Mouse (Mus musculus) urinary bladder, postnatal 10 days (tissue): ENCODE results near the gene Hagh.

ENCODE experiments used
- DNase-seq: peaks from one replicate; pipeline ENCODE4 v3.0.0; 2022; ENCODE audit warnings: low spot score

The Hagh gene

DNA sequence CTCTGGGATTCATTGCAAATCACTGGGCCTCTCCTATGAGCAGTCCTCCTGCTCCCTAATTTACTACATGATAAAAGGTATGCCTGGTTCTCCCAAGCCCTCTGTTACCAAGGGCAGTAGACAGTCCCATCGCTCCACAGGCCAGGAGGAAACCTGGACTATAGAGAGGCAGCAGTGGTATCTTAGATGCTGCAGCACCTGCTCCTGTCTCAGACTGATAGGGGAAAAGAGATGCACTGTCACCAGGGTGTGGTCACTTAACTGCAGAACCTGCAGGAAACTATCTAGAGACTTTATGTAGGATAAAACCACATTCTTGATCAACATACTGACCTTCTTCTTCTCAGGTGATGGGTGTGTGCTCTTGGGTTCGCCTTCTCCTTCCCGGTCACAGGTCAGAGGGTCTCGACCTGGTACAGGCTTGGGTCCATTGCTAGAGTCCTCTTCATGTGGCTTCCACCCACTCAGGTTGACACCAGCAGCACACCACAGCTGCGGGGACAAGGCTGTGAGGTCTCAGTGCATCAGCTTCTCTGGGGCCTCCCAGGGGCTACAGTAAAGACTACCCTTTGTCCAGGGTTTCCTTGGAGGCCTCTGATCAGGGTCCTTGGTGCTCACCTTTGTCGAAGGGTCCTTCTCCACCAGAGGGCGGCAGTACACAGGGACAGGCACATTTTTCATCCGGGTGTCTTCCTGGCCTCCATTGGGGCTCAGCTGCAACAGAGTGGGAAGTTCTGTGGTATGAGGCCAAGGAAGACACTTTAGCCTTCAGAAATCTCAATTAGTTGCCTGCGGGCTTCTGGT, 62.9 kb downstream of the Hagh start:
- DNase-seq = no peak

DNA sequence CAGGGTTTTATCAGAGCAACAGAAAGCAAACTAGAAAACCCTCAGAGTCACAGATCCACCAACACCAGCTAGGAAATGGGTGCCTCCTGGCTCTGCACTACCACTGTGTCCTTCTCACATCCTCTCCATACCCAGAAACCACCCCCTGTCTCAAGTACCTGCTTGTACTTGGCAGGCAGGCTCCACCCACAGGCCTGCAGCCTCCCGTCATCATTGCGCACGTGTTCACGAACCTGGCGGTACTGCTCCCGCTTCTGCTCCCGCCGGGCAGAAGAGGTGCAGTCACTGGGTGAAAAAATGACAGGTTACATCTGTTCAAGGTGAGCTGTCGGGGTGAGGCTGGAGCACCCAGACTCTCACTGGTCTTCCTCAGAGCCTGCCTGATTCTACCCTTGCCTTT, 63.8 kb downstream of the Hagh start:
- DNase-seq = no peak

DNA sequence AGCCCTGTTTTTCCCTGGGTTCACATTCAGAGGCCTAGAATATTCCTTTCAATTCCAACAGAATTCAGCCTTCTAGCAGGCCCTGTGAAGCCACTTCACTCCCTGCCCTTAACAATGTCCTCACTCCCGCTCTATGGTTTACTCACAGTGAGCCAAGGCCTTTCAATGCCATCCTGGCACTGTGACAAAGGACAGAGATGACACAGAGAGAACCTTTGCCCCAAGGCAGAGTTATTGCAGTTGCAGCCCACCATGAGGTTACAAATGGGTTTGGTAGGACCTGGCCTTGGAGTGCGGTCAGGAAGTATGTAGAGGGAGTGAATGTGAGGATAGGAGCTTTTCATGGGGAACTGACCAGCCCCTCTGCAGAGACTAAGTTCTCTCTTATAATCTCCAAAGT, 67.6 kb downstream of the Hagh start:
- DNase-seq = no peak

DNA sequence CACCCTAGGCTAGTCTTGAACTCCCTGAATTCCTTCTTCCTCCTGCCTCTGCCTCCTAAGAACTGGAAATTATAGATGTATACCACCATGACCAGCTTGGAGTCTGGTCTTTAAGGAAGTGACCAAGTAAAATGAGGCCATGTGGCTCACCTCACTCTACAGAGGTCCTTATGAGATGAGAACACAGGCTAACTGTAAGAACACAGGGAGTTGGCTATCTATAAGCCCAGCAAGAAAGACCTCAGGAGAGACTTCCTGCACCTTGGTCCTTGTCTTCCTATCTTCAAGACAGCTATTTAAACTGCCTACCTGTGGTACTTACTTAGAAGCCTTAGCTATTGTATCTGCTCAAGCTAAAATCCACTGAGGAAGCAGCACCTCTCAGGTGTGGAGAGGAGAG, 74.0 kb downstream of the Hagh start:
- DNase-seq = no peak
